Mouse (Mus musculus): ENCODE results near the gene Bpifa5. TPM values are rescaled to one million over a fixed set of nuclear protein-coding genes. Genes with fewer than 3 reads are reported as not detected.

The Bpifa5 gene
- not detected for polyA plus RNA-seq (2017; shearing (Covaris generic))

DNA sequence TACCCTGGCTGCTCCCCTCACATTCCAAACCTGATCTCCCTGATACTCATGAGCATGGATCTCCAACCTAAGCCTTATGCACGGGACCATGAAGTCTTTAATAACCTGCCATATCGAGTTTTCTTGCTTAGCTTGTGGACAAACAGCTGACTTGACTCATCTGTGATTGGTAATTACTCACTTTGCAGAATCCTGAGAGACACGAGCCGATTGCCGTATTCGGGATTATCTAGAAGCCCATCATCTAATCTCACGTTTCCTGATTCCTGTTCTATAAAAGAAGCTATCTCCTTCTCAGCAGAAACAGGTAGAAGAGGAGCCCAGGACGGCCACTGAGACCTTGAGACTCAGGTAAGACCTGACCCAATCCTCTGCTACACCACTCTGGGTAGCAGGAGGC lies at the start of gene Bpifa5:
Bpifa5 (plus strand) TSS at position 301 of the 400 bp plus-strand sequence.

DNA sequence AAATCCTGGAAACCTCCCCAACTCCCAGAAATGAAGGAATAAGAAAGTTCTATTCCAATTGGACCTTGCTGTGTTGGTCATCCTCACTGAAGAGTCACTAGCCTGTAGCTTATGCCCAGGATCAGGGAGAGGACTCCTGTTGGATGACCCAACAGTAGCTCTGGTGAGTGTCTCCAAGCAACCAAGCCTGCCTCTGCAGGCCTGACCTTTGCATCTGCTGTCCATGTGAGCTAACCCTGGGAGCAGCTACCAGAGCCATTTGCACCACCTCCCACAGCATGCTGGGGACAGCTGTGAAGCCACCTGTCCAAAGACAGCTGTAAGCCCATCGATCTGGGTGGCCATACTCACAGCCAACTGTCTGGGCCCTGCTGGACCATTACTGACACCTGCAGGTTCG lies 32.3 kb upstream of the Bpifa5 start, which contains the start of gene Bpifa3:
Bpifa3 (plus strand) TSS at position 217 of the 400 bp plus-strand sequence.

DNA sequence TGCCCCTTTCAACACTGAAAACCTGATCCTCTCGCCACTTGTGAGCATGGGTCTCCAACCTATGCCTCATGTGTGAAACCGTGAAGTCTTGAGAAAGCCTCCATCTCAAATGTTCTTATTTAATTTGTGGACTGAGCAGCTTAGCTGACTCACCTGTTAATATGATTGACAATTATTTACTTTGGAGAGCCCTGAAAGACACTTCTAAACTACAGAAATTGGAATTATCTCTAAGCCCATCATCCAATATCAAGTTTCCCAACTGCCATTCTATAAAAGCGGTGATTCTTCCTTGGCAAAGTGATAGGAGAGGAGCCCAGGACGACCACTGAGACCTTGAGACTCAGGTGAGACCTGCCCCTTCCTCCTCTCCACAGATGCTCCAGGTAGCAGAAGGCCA lies 19.8 kb upstream of the Bpifa5 start, which contains the start of gene Bpifa1:
Bpifa1 (plus strand) TSS at position 301 of the 400 bp plus-strand sequence.

DNA sequence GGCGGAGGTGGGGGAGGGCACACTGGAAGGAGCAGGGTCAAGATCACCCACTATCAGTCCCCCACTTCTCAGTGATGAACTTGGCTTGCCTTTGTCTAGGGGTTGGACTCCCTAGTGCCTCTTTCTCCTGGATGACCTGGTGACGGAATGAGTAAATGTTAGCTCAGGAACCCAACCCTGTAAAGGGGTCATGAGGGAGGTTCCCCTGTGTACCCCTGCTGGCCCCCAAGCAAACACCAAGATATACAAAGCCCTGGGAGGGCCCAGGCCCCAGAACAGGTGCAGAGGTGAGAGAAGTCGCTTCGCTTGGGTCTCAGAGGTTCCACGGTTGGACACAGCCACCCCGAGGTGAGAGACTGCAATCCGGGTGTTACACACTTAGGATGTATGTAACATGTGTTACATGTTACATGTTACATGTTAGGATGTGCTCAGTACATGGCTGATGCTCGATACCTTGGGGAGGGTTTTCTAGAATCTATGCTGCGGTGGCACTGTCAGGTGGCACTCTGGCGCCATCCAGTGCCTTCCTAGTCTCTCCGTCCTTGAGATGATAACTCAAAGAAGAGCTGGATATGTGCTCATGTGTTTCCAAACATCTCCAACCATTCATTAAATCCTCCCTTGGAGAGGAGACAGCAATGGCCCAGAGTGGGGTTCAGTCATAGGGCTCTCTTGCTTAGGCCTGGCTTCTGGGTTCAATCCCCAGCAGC lies 28.3 kb downstream of the Bpifa5 start, which contains the start of gene Bpifb1:
Bpifb1 (plus strand) TSS at position 273 of the 713 bp plus-strand sequence.

Other genes starting within 250 kb of the Bpifa5 start
- not detected for gene Bpifb3, start 244.4 kb upstream of the Bpifa5 start, polyA plus RNA-seq (2017; shearing (Covaris generic))
- not detected for gene Bpifb4, start 224.4 kb upstream of the Bpifa5 start, polyA plus RNA-seq (2017; shearing (Covaris generic))
- gene Bpifa6, start 187.7 kb upstream of the Bpifa5 start, polyA plus RNA-seq (2017; shearing (Covaris generic)) = not detected
- over 10,000 TPM in 1 of 2 experiments, 1 to 10 TPM in 1; 5.4 to 48,090 TPM for gene Bpifa2, start 154.3 kb upstream of the Bpifa5 start, polyA plus RNA-seq (2017; shearing (Covaris generic))
- not detected for gene Bpifa3, start 32.3 kb upstream of the Bpifa5 start, polyA plus RNA-seq (2017; shearing (Covaris generic))
- gene Bpifa1, start 19.7 kb upstream of the Bpifa5 start, polyA plus RNA-seq (2017; shearing (Covaris generic)) = not detected
- under 1 TPM; 0.05 to 0.17 TPM for gene Bpifb1, start 28.2 kb downstream of the Bpifa5 start, polyA plus RNA-seq (2017; shearing (Covaris generic))
- gene Bpifb5, start 61.1 kb downstream of the Bpifa5 start, polyA plus RNA-seq (2017; shearing (Covaris generic)) = under 1 TPM in 1 of 2 experiments, not detected in 1; 0.62 TPM
- not detected for gene Bpifb9a, start 95.2 kb downstream of the Bpifa5 start, polyA plus RNA-seq (2017; shearing (Covaris generic))
- gene Bpifb9b, start 144.6 kb downstream of the Bpifa5 start, polyA plus RNA-seq (2017; shearing (Covaris generic)) = not detected
- 10 to 100 TPM; 20.1 to 48.4 TPM for gene Cdk5rap1, start 210.4 kb downstream of the Bpifa5 start, polyA plus RNA-seq (2017; shearing (Covaris generic))
- under 1 TPM; 0.07 to 0.33 TPM for gene Snta1, start 245.5 kb downstream of the Bpifa5 start, polyA plus RNA-seq (2017; shearing (Covaris generic))